Mouse (Mus musculus) central nervous system, embryonic 18 days (tissue): ENCODE results near the gene Nutf2. TPM values are rescaled to one million over a fixed set of nuclear protein-coding genes. Genes with fewer than 3 reads are reported as not detected.

Experiments
- polyA plus RNA-seq: library from polyadenylated mRNA; depleted of rRNA; stranded (reverse); fragments of >200 nt; gene quantifications from 2 replicates; pipeline ENCODE4 v1.2.3, GENCODE M21; 2012; rRNA removed

Gene Nutf2
- 148 and 151 TPM in 2 replicates for polyA plus RNA-seq

GRCm38 (mm10) chr8:105860143-105860981, at the start of gene Nutf2:
Gene Nutf2 (plus strand): TSS chr8:105860580.

GRCm38 (mm10) chr8:105826861-105827848, 33.2 kb upstream of the Nutf2 start, which contains the start of the genes Ranbp10 and Tsnaxip1:
Gene Ranbp10 (minus strand): TSS chr8:105827350.
Gene Tsnaxip1 (plus strand): TSS chr8:105827731.

GRCm38 (mm10) chr8:105853178-105853577, 7.2 kb upstream of the Nutf2 start, which contains the start of gene Cenpt:
Gene Cenpt (minus strand): TSS chr8:105853278.

GRCm38 (mm10) chr8:105854715-105855216, 5.6 kb upstream of the Nutf2 start, which contains the start of gene Thap11:
Gene Thap11 (plus strand): TSS chr8:105855132.

GRCm38 (mm10) chr8:105880754-105881520, 20.6 kb downstream of the Nutf2 start, which contains the start of gene Edc4:
Gene Edc4 (plus strand): TSS chr8:105880881.

GRCm38 (mm10) chr8:105893339-105893738, 33.0 kb downstream of the Nutf2 start, which contains the start of gene Nrn1l:
Gene Nrn1l (plus strand): TSS chr8:105893567.

GRCm38 (mm10) chr8:105900180-105900940, 40.0 kb downstream of the Nutf2 start, which contains the start of gene Pskh1:
Gene Pskh1 (plus strand): TSS chr8:105900441.

Other genes starting within 250 kb of the Nutf2 start
- gene Ctcf, start 224.0 kb upstream of the Nutf2 start, polyA plus RNA-seq: 38.3 and 40.0 TPM in 2 replicates
- gene Agrp, start 223.2 kb upstream of the Nutf2 start, polyA plus RNA-seq: 0.79 and 0.87 TPM in 2 replicates
- 21.1 TPM in 2 replicates for gene Carmil2, start 174.3 kb upstream of the Nutf2 start, polyA plus RNA-seq
- 53.7 and 57.3 TPM in 2 replicates for gene Acd, start 159.5 kb upstream of the Nutf2 start, polyA plus RNA-seq
- 50.9 and 51.0 TPM in 2 replicates for gene Pard6a, start 159.4 kb upstream of the Nutf2 start, polyA plus RNA-seq
- gene 4933405L10Rik, start 152.9 kb upstream of the Nutf2 start, polyA plus RNA-seq: 0.12 and 0.31 TPM in 2 replicates
- gene Enkd1, start 152.4 kb upstream of the Nutf2 start, polyA plus RNA-seq: 22.4 and 25.1 TPM in 2 replicates
- gene Gfod2, start 101.9 kb upstream of the Nutf2 start, polyA plus RNA-seq: 51.6 and 57.3 TPM in 2 replicates
- 28.2 and 30.4 TPM in 2 replicates for gene Ranbp10, start 33.2 kb upstream of the Nutf2 start, polyA plus RNA-seq
- 0.36 and 0.80 TPM in 2 replicates for gene Tsnaxip1, start 32.8 kb upstream of the Nutf2 start, polyA plus RNA-seq
- gene Cenpt, start 7.3 kb upstream of the Nutf2 start, polyA plus RNA-seq: 81.1 and 83.5 TPM in 2 replicates
- gene Thap11, start 5.4 kb upstream of the Nutf2 start, polyA plus RNA-seq: 59.8 and 61.2 TPM in 2 replicates
- 62.0 and 67.9 TPM in 2 replicates for gene Edc4, start 20.3 kb downstream of the Nutf2 start, polyA plus RNA-seq
- gene Nrn1l, start 33.0 kb downstream of the Nutf2 start, polyA plus RNA-seq: 1.1 and 1.2 TPM in 2 replicates
- 14.1 and 14.4 TPM in 2 replicates for gene Pskh1, start 39.9 kb downstream of the Nutf2 start, polyA plus RNA-seq
- 8.4 and 9.0 TPM in 2 replicates for gene Ctrl, start 73.3 kb downstream of the Nutf2 start, polyA plus RNA-seq
- gene Psmb10, start 77.9 kb downstream of the Nutf2 start, polyA plus RNA-seq: 70.5 and 78.9 TPM in 2 replicates
- 4.7 and 6.6 TPM in 2 replicates for gene Lcat, start 82.8 kb downstream of the Nutf2 start, polyA plus RNA-seq
- 18.2 and 18.9 TPM in 2 replicates for gene Slc12a4, start 105.5 kb downstream of the Nutf2 start, polyA plus RNA-seq
- gene Dpep3, start 118.8 kb downstream of the Nutf2 start, polyA plus RNA-seq: not detected in 2 replicates
- 29.5 and 29.7 TPM in 2 replicates for gene Dus2, start 130.8 kb downstream of the Nutf2 start, polyA plus RNA-seq
- not detected in 2 replicates for gene Dpep2nb, start 145.4 kb downstream of the Nutf2 start, polyA plus RNA-seq
- gene Ddx28, start 151.3 kb downstream of the Nutf2 start, polyA plus RNA-seq: 13.8 and 13.9 TPM in 2 replicates
- gene Nfatc3, start 198.3 kb downstream of the Nutf2 start, polyA plus RNA-seq: 7.8 and 8.4 TPM in 2 replicates